Mouse (Mus musculus) cerebellum, adult 9-11 months (tissue): ENCODE results near the gene Smyd3.
A peak's percentile ranks its signal among the peaks of the same experiment; 100 is the strongest.

ENCODE experiments used
- DNase-seq: peaks from one replicate; pipeline ENCODE4 v3.0.0; 2022

Smyd3 gene

DNA sequence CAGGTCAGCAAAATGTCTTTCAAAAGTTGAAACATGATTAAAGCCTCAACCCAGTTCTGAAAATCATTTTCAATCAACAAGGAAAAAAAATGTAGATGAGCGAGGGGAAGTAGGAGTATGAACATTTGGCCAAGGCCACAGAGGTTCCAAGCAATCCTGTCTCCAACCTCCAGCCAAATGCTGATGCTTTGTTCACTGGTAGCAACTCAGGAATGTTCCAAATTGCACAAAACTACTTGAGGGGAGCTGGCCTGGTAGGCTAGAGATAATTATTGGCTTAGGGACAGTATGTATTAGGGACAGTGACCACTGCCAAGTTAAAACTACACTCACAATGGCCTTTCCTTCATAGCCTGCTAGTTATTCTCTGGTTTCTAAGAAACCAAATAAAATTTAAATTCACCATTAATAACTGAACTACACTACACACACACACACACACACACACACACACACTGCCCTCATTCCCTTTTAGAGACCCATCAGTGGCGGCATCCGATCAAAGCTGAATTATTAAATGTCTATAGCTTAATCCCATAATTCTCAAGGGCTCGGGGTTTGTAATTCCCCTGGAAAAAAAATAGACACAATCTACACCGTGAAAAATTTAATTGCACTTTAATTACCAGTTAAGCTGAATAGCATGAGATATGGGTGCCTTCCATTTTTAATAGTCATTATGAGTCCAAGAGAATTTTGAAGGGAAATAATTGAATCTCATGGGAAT is 514.3 kb downstream of the Smyd3 start:
- DNase-seq, result no peak

- peak; percentile 58 for DNase-seq
Measured at GRCm38 (mm10) chr1:178999876-179000528, 517.8 kb downstream of the Smyd3 start.

GRCm38 (mm10) chr1:178997870-178998269 is 520.0 kb downstream of the Smyd3 start:
- no peak for DNase-seq

DNA sequence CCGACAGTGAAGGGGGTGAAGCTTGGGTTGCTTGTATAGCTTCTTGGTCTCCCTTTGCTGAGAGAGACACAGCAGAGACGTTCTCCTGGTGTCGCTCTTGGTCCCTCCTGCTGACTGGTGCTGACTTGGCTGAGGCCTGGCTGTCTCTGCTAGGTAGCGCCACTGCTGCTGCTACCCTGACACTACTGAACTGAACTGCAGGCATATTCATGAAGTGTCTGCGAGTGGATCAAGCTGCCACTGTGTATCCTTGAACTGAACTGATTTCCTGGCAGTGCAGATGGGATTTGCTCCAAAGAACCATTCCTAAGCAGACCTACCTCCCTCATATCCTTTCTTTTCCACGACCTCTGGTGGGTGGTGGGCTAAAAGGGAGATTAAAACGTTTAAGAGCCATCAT is 523.6 kb downstream of the Smyd3 start:
- no peak for DNase-seq

GRCm38 (mm10) chr1:178992503-178992902 is 525.3 kb downstream of the Smyd3 start:
- DNase-seq, result peak; percentile 92

DNA sequence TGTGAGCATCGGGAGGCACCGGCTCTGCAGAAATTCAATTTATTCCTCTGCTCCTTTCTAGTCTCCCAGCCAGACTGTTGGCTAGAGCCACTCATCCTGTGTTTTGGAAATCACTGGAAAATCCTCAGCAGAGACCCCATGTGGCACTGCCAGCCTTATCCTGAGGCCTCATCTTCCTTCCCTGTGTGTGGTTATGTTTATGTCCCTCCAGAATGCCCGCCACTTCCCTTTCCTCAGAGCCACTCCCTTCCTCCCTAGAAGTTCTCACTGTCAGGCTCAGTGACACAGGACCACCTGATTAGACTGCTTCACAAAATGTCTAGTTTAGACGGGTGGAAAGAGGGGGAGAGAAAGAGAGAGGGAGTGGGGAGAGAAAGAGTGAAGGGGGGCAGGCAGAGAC is 526.4 kb downstream of the Smyd3 start:
- DNase-seq, result peak; percentile 58

DNA sequence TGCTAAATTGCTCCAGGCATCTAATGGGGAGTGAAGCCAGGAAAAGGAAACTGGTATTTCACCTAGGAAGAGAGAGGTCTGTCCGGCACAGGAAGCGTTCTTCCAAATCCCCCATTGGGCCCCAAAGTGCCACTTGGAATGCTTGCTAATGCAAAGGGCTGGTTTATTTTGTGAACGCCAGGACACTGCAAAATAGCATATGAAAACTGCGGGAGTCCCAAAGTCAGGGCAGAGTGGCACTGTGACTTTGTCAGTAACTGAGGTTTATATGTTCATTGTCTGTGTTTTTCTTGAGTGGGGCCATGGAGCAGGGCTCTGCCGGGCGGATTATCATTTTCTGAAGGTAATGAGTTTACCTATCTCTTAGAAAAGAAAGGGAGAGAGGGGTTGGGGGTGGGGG is 526.8 kb downstream of the Smyd3 start:
- peak; percentile 74 for DNase-seq

DNA sequence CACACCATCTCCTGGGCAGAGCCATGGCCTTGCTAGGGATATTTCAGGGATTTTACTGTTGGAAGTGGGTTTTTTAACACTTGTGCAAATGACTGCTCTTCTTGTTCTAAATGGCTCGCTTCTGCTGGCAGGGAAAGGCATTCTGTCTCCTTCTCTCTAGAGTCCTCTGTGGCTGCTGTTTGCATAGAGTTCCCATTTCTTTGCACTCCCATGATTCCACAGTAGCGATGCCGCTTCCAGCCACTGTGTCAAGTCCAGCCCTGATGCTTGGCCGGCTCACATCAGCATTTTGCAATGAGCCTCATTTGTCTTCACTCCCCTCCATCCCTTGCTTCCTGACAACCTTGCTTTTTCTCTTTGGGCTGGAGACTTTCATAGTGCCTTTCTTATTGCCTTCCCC is 528.4 kb downstream of the Smyd3 start:
- DNase-seq, result no peak

GRCm38 (mm10) chr1:178988176-178988575 is 529.7 kb downstream of the Smyd3 start:
- DNase-seq, result no peak

DNA sequence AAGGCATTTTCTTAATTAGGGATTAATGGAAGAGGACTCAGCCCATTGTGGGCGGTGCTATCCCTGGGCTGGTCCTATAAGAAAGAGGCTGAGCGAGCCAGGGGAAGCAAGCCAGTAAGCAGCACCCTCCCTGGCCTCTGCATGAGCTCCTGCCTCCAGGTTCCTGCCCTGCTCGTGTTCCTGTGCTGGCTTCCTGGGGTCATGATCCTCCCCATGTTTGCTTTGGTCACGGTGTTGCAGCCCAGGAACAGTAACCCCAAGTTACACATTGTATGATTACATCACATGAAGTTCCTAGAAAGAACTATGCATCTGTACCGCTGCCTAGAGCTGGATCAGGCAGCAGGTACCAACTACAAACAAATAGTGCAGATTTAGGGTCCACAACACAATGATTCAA is 536.2 kb downstream of the Smyd3 start:
- DNase-seq, result no peak

- no peak for DNase-seq
Measured at GRCm38 (mm10) chr1:178980185-178980584, 537.7 kb downstream of the Smyd3 start.

GRCm38 (mm10) chr1:178978617-178979245 is 539.1 kb downstream of the Smyd3 start:
- DNase-seq, result no peak

- DNase-seq, result peak; percentile 50
Measured at GRCm38 (mm10) chr1:178972055-178972454, 545.8 kb downstream of the Smyd3 start.

GRCm38 (mm10) chr1:178961661-178962060 is 556.2 kb downstream of the Smyd3 start:
- DNase-seq, result no peak

DNA sequence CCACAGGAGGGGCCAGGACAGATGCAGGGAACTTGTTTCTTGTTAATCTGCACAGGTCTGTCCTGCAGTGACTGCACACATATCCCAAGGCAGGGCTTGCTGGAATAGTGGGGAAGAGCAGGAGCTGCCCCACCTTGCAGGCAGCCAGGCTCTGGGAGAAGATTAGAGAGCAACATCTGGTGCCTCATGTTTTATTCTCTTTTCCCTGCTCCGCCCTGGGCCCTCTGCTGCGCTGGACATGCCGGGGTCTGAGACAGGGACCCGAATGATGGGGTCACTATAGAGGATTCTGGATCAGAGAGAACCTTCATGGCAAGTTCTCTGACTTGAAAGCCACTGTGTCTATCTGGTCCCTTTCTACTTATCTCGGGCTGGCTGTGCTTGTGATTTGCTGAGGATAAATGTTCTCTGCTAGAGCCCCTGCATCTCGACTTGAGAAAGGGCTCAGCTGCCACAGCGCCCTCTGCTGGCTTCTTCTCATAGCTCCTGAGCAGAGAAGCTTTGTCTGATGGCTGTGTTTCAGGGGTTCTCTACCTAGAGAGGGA is 557.8 kb downstream of the Smyd3 start:
- DNase-seq, result peak; percentile 80

DNA sequence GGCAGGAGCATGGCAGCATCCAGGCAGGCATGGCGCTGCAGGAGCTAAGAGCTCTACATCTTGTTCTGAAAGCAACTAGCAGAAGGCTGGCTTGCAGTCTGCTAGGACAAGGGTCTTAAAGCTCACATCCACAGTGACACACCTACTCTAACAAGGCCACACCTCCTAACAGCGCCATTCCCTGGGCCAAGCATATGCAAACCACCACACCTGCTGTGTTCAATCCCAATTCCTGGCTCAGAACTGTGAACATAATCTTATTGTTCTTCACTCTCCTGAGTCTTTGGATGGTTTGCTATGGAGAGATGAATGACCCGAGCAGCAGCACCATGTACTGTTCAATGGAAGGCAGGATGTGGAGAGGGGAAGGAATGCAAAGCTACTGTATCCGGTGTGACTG is 559.2 kb downstream of the Smyd3 start:
- no peak for DNase-seq

DNA sequence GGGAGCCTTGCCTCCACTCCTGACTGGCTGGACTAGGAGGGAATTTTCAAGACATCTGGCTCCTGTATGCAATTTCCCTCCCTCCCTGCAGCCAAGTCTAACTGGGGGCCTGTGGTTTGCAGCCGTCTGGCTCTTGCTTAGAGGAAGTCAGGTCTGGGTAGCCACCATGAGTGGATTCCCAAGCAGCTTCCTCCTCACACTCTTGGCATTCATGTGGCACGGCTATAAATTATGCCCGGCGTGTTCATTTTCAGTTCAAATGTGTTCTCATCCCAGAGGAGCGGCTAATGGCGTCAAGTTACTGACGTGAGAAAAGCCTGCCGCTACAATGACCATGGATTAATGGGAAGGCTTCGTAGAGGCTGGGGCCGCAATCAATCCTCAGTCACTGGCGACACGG is 564.9 kb downstream of the Smyd3 start:
- no peak for DNase-seq

- DNase-seq, result no peak
Measured at GRCm38 (mm10) chr1:178942251-178942963, 575.4 kb downstream of the Smyd3 start.

DNA sequence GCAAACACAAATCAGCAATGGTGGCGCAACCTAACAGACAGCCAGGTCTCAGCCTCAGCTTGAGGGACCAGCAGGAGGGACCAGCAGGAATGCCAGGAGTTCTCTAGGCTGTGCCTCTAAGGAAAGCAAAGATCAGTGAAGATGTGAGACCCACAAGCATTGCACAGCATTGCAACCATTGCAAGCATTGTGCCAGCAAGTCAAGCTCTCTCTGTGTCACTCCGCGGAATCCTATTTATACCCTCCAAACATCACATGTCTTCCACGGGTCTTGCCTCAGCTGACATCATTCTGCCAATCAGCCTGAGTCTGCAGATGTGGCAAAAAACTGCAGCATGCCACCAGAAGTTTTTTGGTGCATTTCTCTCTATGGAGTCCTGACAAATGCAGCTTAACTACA is 577.5 kb downstream of the Smyd3 start:
- DNase-seq, result no peak

DNA sequence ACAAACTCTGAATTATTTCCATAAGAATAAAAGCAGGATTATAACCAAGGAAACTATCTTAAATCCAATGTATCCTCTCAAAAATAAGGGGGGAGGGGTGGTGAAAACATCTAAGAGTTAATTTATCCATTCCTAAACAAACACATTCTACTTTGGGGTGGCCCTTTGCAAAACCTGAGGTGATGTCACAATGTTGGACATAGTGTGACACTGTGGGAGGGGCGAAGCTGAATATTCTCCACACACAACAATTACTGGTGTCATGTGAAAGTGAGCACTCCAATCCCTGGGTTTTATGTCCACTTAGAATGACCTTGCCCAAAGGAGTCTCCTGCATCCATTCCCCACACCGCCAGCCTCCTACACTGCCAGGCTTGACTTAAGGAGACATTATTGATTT is 580.9 kb downstream of the Smyd3 start:
- DNase-seq, result no peak

DNA sequence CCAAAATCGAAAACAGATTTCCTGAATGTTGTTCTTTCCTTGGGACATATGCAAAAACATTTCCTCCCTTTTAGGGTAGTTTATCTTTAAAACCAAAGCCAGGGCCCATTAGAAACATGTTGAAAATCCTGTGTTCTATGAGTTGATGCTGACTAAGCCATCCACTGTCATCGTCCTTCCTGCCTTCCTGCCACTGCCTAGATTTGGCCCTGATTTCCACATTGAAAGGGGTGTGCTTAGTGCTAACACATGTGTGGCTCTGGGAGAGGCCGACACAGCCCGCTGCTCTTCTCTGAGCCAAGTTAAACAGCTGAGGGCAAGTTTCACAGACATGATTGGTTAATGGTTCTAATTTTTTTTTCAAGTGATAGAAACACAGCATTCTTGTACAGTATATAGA is 581.4 kb downstream of the Smyd3 start:
- DNase-seq, result no peak

DNA sequence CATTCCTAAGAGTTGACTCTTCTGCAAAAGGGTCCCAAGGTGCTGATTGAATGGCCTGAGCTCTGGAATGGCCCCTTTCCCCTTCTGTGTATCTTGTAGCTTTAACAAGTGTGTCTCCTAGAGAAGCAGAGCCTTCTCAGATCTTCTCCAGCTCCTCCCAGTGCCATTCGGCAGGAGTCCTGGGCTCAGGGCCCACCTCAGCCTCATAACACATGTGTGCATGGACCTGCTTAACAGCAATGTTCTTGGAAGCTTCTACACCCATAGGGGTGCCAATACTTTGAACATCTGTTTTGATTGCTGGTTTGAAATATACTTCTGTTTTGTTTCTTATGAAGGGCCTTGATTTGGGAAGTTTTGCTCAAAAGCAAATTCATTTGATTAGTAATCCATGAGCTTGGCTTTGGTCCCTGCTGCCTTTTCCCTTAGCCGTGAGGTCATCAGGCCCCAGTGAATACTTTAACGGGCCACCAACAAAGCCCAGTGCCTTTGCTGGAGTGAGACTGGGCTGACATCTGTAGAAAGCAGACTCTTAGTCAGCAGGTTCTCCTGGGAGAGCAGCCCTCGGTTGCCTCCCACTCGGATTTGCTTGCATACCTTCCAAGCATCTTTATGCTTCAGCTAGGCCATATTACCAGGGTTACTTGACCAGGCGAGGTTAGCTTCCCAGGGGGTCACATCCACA is 583.7 kb downstream of the Smyd3 start:
- DNase-seq, result no peak

DNA sequence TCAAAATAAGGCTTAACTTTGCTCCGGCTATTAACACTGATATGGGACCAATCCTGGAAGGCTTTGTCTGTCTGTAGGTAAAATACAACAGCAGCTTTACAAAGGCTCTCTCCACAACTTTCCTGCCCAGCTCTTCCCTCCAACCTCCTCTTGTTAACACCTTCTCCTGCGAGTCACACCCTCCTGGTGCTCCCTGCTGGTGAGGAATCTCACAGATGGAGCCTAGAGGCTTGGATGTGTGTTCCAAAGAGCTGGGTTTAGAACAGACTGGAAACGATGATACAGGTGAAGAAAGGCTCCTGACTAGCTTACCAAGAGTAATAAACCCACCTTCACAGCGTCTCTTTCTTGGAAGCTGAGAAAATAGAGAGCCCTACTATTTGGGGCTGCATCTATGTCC is 588.3 kb downstream of the Smyd3 start:
- DNase-seq, result no peak
